Mouse (Mus musculus): Measurements from ENCODE around the gene Ddb1.

Gene Ddb1

GRCm38 (mm10) chr19:10661919-10662318 is 56.8 kb downstream of the Ddb1 start:
- DNase-seq (ENCODE audit: low read depth, low spot score) = no peak

- no peak for DNase-seq (ENCODE audit: low read depth, low spot score)
Measured at GRCm38 (mm10) chr19:10662665-10663064, 57.5 kb downstream of the Ddb1 start.

GRCm38 (mm10) chr19:10665093-10665492 is 60.0 kb downstream of the Ddb1 start:
- DNase-seq (ENCODE audit: low read depth, low spot score) = no peak

GRCm38 (mm10) chr19:10665499-10665898 is 60.4 kb downstream of the Ddb1 start:
- DNase-seq (ENCODE audit: low read depth, low spot score) = no peak

- DNase-seq (ENCODE audit: low read depth, low spot score) = no peak
Measured at GRCm38 (mm10) chr19:10671319-10671718, 66.2 kb downstream of the Ddb1 start.

- DNase-seq (ENCODE audit: low read depth, low spot score) = no peak
Measured at GRCm38 (mm10) chr19:10671854-10672417, 66.8 kb downstream of the Ddb1 start.

GRCm38 (mm10) chr19:10673275-10673674 is 68.1 kb downstream of the Ddb1 start:
- DNase-seq (ENCODE audit: low read depth, low spot score) = no peak

- no peak for DNase-seq (ENCODE audit: low read depth, low spot score)
Measured at GRCm38 (mm10) chr19:10676656-10677055, 71.5 kb downstream of the Ddb1 start.

GRCm38 (mm10) chr19:10677915-10678771 is 73.0 kb downstream of the Ddb1 start, which contains the start of gene Pga5:
TSS of gene Pga5 (minus strand) at chr19:10678071.
- no peak for DNase-seq (ENCODE audit: low read depth, low spot score)

- no peak for DNase-seq (ENCODE audit: low read depth, low spot score)
Measured at GRCm38 (mm10) chr19:10678772-10679067, 73.6 kb downstream of the Ddb1 start.

All from telencephalon, adult 2 months (tissue).